Comparison of ENCODE assay signal across 25 mouse cellular contexts in the genomic region with DNA sequence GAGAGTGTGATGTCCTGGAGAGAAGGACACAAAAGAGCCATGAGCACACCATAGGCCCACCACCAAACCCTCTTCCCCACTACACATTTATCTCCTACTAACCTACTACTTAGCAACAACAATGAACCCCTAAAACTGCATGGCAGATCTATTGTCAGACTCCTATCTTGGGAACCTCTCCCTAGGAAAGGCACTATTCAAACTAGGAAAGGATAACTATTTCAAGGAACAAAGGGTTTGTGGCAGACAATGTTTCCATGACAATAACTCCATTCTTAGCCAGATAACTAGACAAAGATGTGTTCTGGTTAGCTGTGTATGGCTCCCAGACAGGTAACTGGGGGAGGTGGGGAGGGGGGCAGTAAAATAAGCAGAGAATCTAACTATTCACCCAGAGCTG.
"Had no signal": no experiment of that assay in that cellular context is flagged by ENCODE, and none has a peak within 500 bp of the region (broad histone marks: within the 10 kb centered on the region; RNA-seq: fewer than 3 reads in every experiment).

No protein-coding gene starts in this region.

- H3K9me3 ChIP-seq: heart, embryonic 10.5 days; heart, embryonic 12.5 days; intestine, embryonic 15.5 days; limb, embryonic 15.5 days; liver, embryonic 12.5 days had no signal

- ATAC-seq: hindbrain, embryonic 16.5 days; inflammation-experienced regulatory T-cells, adult 6 months; intestine, embryonic 15.5 days; intestine, postnatal 0 days; liver, embryonic 12.5 days had no signal

- H3K27ac ChIP-seq: gastrocnemius, adult 2 months; hindbrain, embryonic 12.5 days; hindbrain, embryonic 14.5 days; intestine, embryonic 15.5 days; layer of hippocampus, adult 2 months; left cerebral cortex, adult 2 months; limb, embryonic 13.5 days; limb, embryonic 15.5 days; liver, embryonic 12.5 days had no signal

- H3K9ac ChIP-seq: heart, embryonic 12.5 days; hindbrain, embryonic 12.5 days; hindbrain, embryonic 14.5 days; intestine, embryonic 15.5 days; limb, embryonic 13.5 days; limb, embryonic 15.5 days; liver, embryonic 12.5 days had no signal

- H3K4me2 ChIP-seq: heart, embryonic 12.5 days; hindbrain, embryonic 12.5 days; hindbrain, embryonic 14.5 days; intestine, embryonic 15.5 days; limb, embryonic 13.5 days; limb, embryonic 15.5 days; liver, embryonic 12.5 days had no signal

- H3K27me3 ChIP-seq: heart, embryonic 12.5 days; intestine, embryonic 15.5 days; limb, embryonic 15.5 days had no signal

- DNase-seq: gastrocnemius, adult 2 months; gastrocnemius, postnatal 10 days; gastrocnemius, postnatal 25 days; heart, adult 18-20 months; heart, postnatal 10 days; heart, postnatal 4 days; kidney, adult 18-20 months; kidney, adult 8-10 months; kidney, postnatal 10 days; kidney, postnatal 25 days; kidney, postnatal 4 days; left cerebral cortex, postnatal 4 days had no signal

- H3K4me3 ChIP-seq: gastrocnemius, adult 2 months; heart, embryonic 10.5 days; heart, embryonic 12.5 days; hindbrain, embryonic 12.5 days; intestine, embryonic 15.5 days; layer of hippocampus, adult 2 months; left cerebral cortex, adult 2 months; limb, embryonic 13.5 days; limb, embryonic 15.5 days; liver, embryonic 12.5 days had no signal
